Mouse (Mus musculus): ENCODE measurements around the gene Pdgfc. TPM values are rescaled to one million over a fixed set of nuclear protein-coding genes. Genes with fewer than 3 reads are reported as not detected.

The Pdgfc gene
- total RNA-seq (2023): under 1 TPM; 0.11 to 0.15 TPM

DNA sequence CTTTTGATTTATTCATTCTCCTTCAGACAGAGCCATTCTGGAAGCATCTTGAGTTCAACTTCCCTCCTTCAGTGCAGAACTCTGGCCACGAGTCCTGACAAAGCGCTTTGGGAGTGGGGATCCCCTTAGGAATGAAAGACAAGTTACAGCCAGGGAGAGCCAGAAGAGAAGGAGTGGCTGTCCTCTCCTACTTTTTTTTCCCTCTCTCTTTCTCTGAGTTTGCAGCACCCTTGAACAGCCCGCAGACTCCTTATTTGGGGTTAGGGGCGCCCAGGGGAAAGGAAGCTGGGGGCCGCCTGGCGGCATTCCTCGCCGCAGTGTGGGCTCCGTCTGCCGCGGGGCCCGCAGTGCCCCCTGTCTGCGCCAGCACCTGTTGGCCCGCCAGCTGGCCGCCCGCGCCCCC, at the start of gene Pdgfc:
TSS of gene Pdgfc (plus strand) at position 266 of the 403 bp plus-strand sequence.

Other genes starting within 250 kb of the Pdgfc start
- not detected for gene Gria2, start 233.6 kb upstream of the Pdgfc start, total RNA-seq (2023)
- not detected for gene Glrb, start 122.8 kb upstream of the Pdgfc start, total RNA-seq (2023)